Mouse (Mus musculus) G1E (cell line): ENCODE measurements around the gene Tjp1. TPM values are rescaled to one million over a fixed set of nuclear protein-coding genes. Genes with fewer than 3 reads are reported as not detected.

Source experiments
- ATAC-seq: 2 replicates; pipeline ENCODE4 v1.8.0; 2016; ENCODE audit warnings: mild to moderate bottlenecking; ENCODE audit not compliant: insufficient number of reproducible peaks, poor library complexity, low FRiP score, severe bottlenecking; ENCODE audit errors: extremely low read depth
- DNase-seq: peaks from one replicate; pipeline ENCODE4 v3.0.0; 2012; ENCODE audit warnings: low spot score
- H3K27me3 ChIP-seq: 2 replicates; pipeline ENCODE4 v1.6.1; 2012; ENCODE audit warnings: mild to moderate bottlenecking, low read length, inconsistent platforms; ENCODE audit not compliant: insufficient read depth
- H3K36me3 ChIP-seq: replicated peaks from 2 replicates; pipeline ENCODE3; 2012; ENCODE audit warnings: mild to moderate bottlenecking, inconsistent platforms
- H3K4me1 ChIP-seq: 2 replicates; pipeline ENCODE4 v1.6.1; 2012; ENCODE audit warnings: low read depth, low read length, inconsistent platforms, mixed read lengths; ENCODE audit not compliant: insufficient read depth
- H3K4me3 ChIP-seq: 2 replicates; pipeline ENCODE4 v1.5.1; 2012; ENCODE audit warnings: low read depth, mild to moderate bottlenecking, inconsistent platforms, low read length, moderate library complexity, mixed read lengths
- H3K9me3 ChIP-seq: replicated peaks from 2 replicates; pipeline ENCODE4 v1.6.1; 2012; ENCODE audit warnings: inconsistent platforms
- CTCF ChIP-seq: IDR thresholded peaks from 2 replicates; pipeline ENCODE4 v1.5.1; 2012; ENCODE audit warnings: low read depth, low read length, inconsistent platforms, mixed read lengths
- GATA1 ChIP-seq: IDR thresholded peaks from 2 replicates; pipeline ENCODE4 v1.6.1; 2012; ENCODE audit warnings: borderline replicate concordance, low read length, inconsistent platforms, mixed read lengths
- GATA2 ChIP-seq: IDR thresholded peaks from 2 replicates; pipeline ENCODE4 v1.6.1; 2012; ENCODE audit warnings: low read depth, low read length, inconsistent platforms, borderline replicate concordance
- POLR2AphosphoS5 ChIP-seq: IDR thresholded peaks from 2 replicates; pipeline ENCODE4 v1.6.1; 2012; ENCODE audit warnings: low read depth, low read length, inconsistent platforms; ENCODE audit not compliant: insufficient replicate concordance
- TAL1 ChIP-seq: conservative IDR thresholded peaks from 2 replicates; pipeline ENCODE4 v1.6.1; 2012; ENCODE audit warnings: low read depth, low read length, inconsistent platforms, mixed read lengths
- polyA plus RNA-seq: library from polyadenylated mRNA; stranded (reverse); fragments of >175 nt; gene quantifications from 2 replicates; pipeline ENCODE4 v1.2.3, GENCODE M21; 2012
- total RNA-seq, 2 experiments: library from RNA; stranded (forward) in 1 of 2; stranded (reverse) in 1 of 2; fragments of 200-1000 nt in 1 of 2; fragments of >200 nt in 1 of 2; fragmentation: Nextera tagmentation in 1 of 2; gene quantifications; 2 replicates each; pipeline ENCODE4 v1.2.3; 2014 to 2017

Tjp1 gene
- total and polyA plus RNA-seq, 3 experiments, result 17.8 to 119 (median 95.0) TPM

DNA sequence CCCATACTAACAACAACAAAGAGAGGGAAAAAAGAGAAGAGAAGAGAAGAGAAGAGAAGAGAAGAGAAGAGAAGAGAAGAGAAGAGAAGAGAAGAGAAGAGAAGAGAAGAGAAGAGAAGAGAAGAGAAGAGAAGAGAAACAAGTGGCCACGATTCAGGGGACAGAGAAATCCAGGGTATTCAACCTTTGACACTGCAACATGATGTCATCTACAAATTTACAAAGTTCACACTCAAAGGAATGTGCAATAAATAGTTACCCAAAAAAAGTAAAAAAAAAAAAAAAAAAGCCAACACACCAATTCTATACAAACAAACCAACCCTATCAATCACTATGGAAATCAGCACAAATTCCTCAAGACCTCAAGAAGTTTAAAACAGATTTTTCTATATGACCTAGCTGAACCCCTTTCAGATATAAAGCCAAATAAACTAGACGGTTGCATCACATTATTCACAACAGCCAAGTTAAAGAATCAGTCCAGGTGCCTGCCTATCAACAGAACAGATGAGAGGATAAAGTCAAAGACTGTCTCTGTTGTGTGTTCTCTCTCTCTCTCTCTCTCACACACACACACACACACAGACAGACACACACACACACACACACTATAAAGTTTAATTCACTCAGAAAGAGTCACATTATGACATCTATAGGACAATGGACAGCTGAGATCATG is 194.4 kb downstream of the Tjp1 start:
- H3K4me1 ChIP-seq, result no peaks in the 10 kb centered on the region
- TF ChIP-seq CTCF (no peak), GATA1 (no peak), POLR2AphosphoS5 (no peak), TAL1 (no peak), GATA2 (no peak)
- DNase-seq, result no peak
- H3K9me3 ChIP-seq, result no peaks in the 10 kb centered on the region
- H3K36me3 ChIP-seq, result peaks cover 81% of the 10 kb centered on the region
- no peak overlapping the region for H3K4me3 ChIP-seq
- H3K27me3 ChIP-seq, result no peaks in the 10 kb centered on the region
- no peak for ATAC-seq

DNA sequence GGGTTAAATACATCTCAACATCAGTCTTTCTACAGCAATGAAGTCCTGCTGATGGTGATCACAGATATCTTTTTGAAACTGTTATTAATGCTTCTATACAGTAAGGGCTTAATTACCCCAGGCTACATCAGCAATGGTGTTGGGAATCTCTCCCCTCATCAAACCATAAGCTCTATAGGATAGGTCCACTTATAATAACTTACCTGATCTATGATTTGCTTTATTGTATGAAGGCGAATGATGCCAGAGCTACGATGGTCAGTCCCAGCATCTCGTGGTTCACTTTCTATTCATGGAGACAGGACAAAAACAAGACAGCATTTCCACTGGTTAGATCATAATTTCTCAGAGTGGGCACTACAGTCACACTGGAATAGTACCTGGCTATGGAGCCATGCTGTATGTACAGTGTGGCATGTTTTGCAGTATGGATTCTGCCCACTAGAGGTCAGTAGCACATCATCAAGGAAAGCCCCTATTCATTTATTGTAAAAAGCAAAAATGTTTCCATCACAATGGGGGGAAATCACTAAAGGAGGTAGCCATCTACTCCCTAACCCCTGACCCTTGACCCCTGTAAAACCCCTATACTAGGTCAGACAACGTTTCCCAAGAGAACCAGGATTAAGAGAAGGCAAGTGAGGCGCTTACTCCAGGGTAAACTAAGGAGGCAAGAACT is 208.4 kb downstream of the Tjp1 start:
- no peak for DNase-seq
- peak; percentile 63 for ATAC-seq
- Histone ChIP-seq H3K36me3 (peaks cover 77% of the 10 kb centered on the region), H3K9me3 (no peaks in the 10 kb centered on the region), H3K27me3 (no peaks in the 10 kb centered on the region), H3K4me3 (no peak overlapping the region), H3K4me1 (no peaks in the 10 kb centered on the region)
- TF ChIP-seq GATA1 (no peak), CTCF (peak; percentile 96)

DNA sequence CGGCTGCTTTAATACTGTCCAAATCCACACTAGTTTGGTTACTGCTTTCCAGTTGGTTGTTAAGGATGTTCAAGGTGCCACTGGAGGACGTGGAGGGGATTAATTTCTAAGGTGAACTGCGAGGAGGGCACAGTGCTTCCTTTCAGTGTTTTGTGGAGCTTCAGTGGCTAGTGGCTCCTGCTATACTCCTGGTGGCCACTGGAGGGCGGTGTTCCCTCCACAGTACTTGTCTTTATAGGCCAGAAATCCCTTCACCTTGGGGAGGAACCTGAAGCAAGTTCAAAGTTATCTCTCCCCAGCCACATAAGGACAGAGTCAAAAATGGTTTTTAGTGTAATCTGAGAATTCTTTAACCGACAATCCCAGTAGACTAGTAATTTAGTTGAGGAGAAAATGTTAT is 210.2 kb downstream of the Tjp1 start:
- Histone ChIP-seq H3K9me3 (no peaks in the 10 kb centered on the region), H3K4me1 (no peaks in the 10 kb centered on the region), H3K36me3 (peaks cover 82% of the 10 kb centered on the region), H3K27me3 (no peaks in the 10 kb centered on the region), H3K4me3 (no peak overlapping the region)
- TF ChIP-seq CTCF (peak; percentile 98), TAL1 (no peak)
- DNase-seq (peak; percentile 22), ATAC-seq (no peak; the same call in 1 of the 2 replicates)

DNA sequence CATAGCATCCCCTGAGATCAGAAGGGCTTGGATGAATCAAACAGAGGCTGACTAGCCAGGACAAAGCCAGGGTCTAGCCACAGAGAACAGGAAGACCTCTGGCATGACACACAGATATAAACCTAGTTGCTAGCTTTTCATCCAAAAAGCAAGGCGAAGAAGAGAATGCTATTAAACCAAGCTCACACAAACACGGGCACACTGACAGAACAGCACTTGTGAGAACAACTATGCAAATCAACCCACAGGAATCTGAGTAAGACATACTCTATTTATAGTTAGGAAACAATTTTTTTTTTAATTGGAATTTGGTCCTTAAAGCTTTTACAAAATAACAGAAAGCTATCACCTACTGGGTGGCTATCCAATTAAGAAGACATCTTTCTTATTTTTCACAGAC is 212.4 kb downstream of the Tjp1 start:
- H3K36me3 ChIP-seq, result peaks cover 90% of the 10 kb centered on the region
- TF ChIP-seq GATA1 (no peak), GATA2 (no peak), CTCF (no peak), POLR2AphosphoS5 (no peak), TAL1 (no peak)
- H3K4me1 ChIP-seq, result no peaks in the 10 kb centered on the region
- H3K4me3 ChIP-seq, result no peak overlapping the region
- no peaks in the 10 kb centered on the region for H3K27me3 ChIP-seq
- DNase-seq (no peak), ATAC-seq (no peak)
- no peaks in the 10 kb centered on the region for H3K9me3 ChIP-seq

DNA sequence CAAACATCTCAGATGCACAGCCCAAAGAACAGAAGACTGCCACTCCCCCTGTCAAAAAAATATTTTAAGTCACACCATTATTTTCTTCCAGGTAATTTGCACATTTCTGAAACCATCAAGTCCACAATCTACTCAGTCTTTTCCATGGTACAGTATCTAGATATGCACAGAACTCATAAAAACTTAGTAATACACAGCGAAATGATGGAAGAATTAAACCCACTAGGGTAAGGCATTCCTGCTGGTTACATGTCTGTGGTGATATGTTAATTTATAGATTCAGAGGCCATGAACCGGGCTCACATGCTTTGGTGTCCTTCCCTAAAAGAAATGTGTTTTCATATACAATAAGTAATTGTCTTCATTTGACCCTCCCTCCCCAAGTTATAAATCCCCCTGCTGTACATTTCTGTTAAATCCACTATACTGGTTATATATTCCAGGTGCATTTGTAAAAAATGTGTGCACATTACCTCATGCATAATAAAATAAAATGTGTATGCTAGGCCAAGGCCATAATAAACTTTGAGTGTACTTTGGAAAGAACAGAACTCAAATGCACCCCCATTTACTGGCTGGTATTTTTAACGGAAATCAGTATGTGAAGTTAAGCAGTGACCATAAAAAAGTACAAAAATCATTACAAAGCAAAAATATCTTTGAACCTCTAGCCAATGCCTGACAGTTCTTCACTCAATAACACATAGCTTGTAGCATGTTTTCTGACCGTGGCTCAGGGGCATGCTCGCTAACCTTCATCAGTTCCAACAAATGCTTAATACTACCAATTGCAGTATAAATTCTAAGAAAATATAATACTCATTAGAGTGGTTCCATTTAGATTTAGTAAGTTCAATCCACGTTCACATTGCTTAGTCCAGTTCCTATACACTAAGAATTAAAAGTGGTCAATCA is 230.6 kb downstream of the Tjp1 start:
- Histone ChIP-seq H3K9me3 (no peaks in the 10 kb centered on the region), H3K27me3 (no peaks in the 10 kb centered on the region), H3K4me1 (no peaks in the 10 kb centered on the region), H3K36me3 (peaks cover 83% of the 10 kb centered on the region), H3K4me3 (no peak overlapping the region)
- no peak for TF ChIP-seq GATA2
- no peak for TF ChIP-seq TAL1
- no peak for TF ChIP-seq GATA1
- TF ChIP-seq POLR2AphosphoS5, result no peak
- no peak for TF ChIP-seq CTCF
- DNase-seq (no peak), ATAC-seq (no peak)

DNA sequence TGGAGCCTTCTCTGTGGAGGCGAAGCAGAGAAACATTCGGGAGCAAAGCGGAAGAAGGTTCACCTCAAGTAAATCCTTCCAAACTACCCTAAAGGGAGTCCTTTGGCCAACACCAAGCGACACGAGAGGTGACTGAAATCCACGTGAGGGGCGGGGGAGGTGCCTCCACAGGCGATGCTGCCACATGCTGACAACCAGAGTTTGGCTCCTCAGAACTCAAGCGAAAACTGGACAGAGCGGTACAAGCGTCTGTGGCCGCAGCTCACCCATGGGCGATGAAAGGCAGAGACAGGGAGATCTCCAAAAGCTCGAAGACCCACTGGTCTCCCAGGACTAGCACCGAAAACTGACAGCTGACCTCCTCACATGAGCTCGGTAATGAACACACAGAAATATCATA is 244.7 kb downstream of the Tjp1 start:
- no peak overlapping the region for H3K4me3 ChIP-seq
- no peaks in the 10 kb centered on the region for H3K36me3 ChIP-seq
- peaks cover 18% of the 10 kb centered on the region; the same call in 1 of the 2 replicates for H3K27me3 ChIP-seq
- no peak for TF ChIP-seq CTCF
- TF ChIP-seq TAL1, result no peak
- TF ChIP-seq GATA2, result no peak
- TF ChIP-seq POLR2AphosphoS5, result no peak
- TF ChIP-seq GATA1, result no peak
- H3K9me3 ChIP-seq, result no peaks in the 10 kb centered on the region
- ATAC-seq (no peak), DNase-seq (no peak)
- no peaks in the 10 kb centered on the region for H3K4me1 ChIP-seq
